Mouse (Mus musculus) embryonic facial prominence, embryonic 11.5 days (tissue): ENCODE results near the gene Pdlim5. TPM values are rescaled to one million over a fixed set of nuclear protein-coding genes. Genes with fewer than 3 reads are reported as not detected.

Source experiments
- ATAC-seq: fragments of 200-750 bp; cut with Nextera tagmentation; replicated peaks from 2 replicates; pipeline ENCODE4 v1.8.0; 2017; ENCODE audit warnings: low read depth; ENCODE audit not compliant: insufficient number of reproducible peaks, low FRiP score, low TSS enrichment
- DNase-seq: peaks from one replicate; pipeline ENCODE4 v3.0.0-alpha.2; 2015; ENCODE audit warnings: low spot score
- H3K27ac ChIP-seq: fragments of 300-500 bp; sonication (generic); replicated peaks from 2 replicates; pipeline ENCODE4 v1.5.1; 2014; ENCODE audit warnings: mild to moderate bottlenecking, low read depth, low read length, control low read depth
- H3K27me3 ChIP-seq: fragments of 300-500 bp; sonication (generic); 2 replicates; pipeline ENCODE4 v1.6.1; 2014; ENCODE audit warnings: mild to moderate bottlenecking, low read length, moderate library complexity, mixed read lengths; ENCODE audit not compliant: control insufficient read depth, insufficient read depth
- H3K36me3 ChIP-seq: fragments of 300-500 bp; sonication (generic); replicated peaks from 2 replicates; pipeline ENCODE4 v1.6.1; 2014; ENCODE audit warnings: low read depth, mild to moderate bottlenecking, low read length, moderate library complexity, mixed read lengths; ENCODE audit not compliant: control insufficient read depth, insufficient read depth
- H3K4me1 ChIP-seq: fragments of 300-500 bp; sonication (generic); 2 replicates; pipeline ENCODE4 v1.6.1; 2014; ENCODE audit warnings: low read length, mixed read lengths; ENCODE audit not compliant: control insufficient read depth, insufficient read depth
- H3K4me2 ChIP-seq: fragments of 300-500 bp; sonication (generic); 2 replicates; pipeline ENCODE4 v1.6.1; 2014; ENCODE audit warnings: low read depth, mild to moderate bottlenecking, control low read depth, low read length, moderate library complexity
- H3K4me3 ChIP-seq: fragments of 300-500 bp; sonication (generic); 2 replicates; pipeline ENCODE4 v1.5.1; 2014; ENCODE audit warnings: low read depth, low read length, control low read depth
- H3K9ac ChIP-seq: fragments of 300-500 bp; sonication (generic); replicated peaks from 2 replicates; pipeline ENCODE4 v1.6.1; 2014; ENCODE audit warnings: mild to moderate bottlenecking, control low read depth, low read length
- H3K9me3 ChIP-seq: fragments of 300-500 bp; sonication (generic); replicated peaks from 2 replicates; pipeline ENCODE4 v1.6.1; 2016; ENCODE audit warnings: mild to moderate bottlenecking, low read length, inconsistent platforms, mixed read lengths; ENCODE audit not compliant: control insufficient read depth
- WGBS: fragments of 180-500 bp; shearing (Covaris S2); extraction: QIAGEN DNeasy Blood & Tissue Kit; methylation state at CpG from one replicate; pipeline ENCODE4 v1.1.7; 2014; 5-methylcytosine and 5-hydroxymethylcytosine counted together
- polyA plus RNA-seq: library from polyadenylated mRNA; unstranded; fragments of >200 nt; fragmentation: Nextera tagmentation; extraction: Ambion mirVana; gene quantifications from 2 replicates; pipeline ENCODE4 v1.2.1, GENCODE M21; 2014

The Pdlim5 gene
- polyA plus RNA-seq, 1 experiment from 2014 or later: 19.6 TPM

DNA sequence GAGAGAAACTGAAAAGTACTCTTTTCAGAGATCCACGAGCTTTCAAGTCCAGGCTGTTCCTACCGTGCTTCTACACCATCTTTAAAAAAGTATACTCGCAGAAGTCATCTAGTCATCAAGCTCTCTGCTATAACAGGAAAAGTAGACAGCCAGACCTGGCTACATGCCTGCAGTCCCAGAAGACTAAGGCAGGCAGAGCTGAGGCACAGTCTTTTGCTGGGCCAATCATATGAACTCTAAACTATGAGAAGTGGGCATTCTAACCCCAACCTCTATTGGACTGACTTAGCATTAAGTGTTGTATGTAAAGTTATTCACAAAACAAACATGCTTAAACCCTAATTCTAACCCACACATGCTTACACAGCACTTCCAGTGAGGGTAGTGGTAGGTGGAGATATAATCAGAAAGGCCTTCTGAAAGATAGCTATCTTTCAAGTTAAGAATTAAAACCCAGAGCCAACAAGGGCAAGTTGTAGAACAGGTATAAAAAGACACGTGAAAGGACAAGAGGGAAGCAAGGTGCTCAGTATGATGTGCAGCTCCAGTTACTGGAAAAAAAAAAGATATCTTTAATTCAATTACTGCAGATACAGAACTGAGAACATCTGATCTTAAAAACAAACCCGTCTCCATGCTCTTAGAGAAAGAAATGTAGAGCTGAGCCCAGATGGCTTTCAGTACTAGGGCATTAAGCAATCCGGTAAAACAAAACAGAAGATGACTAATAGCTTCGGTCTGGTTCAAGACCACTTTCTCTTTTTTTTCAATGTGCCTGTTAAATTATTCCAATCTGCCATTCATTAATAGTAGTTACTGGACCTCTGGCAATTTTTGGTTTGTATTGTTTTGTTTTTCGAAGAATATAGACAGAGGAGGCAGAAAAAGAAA is 50.0 kb downstream of the Pdlim5 start:
- Histone ChIP-seq H3K4me2 (no peak overlapping the region), H3K4me3 (no peak overlapping the region), H3K27me3 (no peaks in the 10 kb centered on the region), H3K9ac (no peak overlapping the region), H3K9me3 (no peaks in the 10 kb centered on the region), H3K27ac (no peak overlapping the region), H3K36me3 (no peaks in the 10 kb centered on the region), H3K4me1 (no peaks in the 10 kb centered on the region)
- WGBS: 57% methylated on average over 8 of the region's 8 CpGs
- ATAC-seq: no peak
- DNase-seq: peak; percentile 70

DNA sequence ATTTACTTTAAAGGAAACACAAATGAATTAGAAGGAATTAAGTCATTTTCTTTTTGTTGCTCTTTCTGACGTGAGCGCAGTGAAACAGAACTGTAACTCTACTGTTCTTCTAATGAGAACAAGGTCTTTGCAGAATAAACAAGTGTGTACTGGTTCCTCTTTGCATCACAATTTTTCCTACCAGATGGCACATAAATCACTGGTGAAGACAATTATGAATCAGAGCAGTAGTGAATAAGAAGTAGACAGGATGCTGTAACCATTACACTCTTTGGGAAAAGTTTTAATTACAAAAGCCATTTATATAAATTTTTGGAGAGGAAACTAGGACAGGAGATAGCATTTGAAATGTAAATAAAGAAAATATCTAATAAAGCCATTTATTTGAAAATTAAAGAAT is 51.7 kb downstream of the Pdlim5 start:
- no peak overlapping the region for H3K4me2 ChIP-seq
- no peaks in the 10 kb centered on the region for H3K9me3 ChIP-seq
- DNase-seq: no peak
- no peak overlapping the region for H3K4me3 ChIP-seq
- no peak overlapping the region for H3K27ac ChIP-seq
- H3K27me3 ChIP-seq: no peaks in the 10 kb centered on the region
- ATAC-seq: no peak
- no peak overlapping the region for H3K9ac ChIP-seq
- H3K36me3 ChIP-seq: no peaks in the 10 kb centered on the region
- no peaks in the 10 kb centered on the region for H3K4me1 ChIP-seq
- 91% methylated on average over 2 of the region's 2 CpGs for WGBS

DNA sequence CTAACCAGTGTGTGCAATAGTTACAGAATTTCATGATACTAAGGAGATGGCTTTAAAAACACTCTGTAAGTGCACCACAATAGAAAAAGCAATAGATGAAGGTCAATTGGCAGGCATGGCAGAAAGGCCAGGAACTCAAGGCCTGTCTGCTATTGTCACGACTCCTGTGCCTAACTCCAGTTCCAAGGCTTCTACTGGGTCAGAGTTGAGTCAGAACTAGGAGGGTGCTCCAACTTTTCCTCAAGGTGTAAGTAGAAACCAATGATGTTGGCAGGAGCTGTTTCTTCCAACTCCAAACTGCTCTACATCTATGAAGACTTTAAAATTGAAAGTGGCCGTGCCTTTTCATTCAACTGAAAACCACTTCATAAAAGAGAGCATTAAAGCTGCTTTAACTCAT is 54.8 kb downstream of the Pdlim5 start:
- ATAC-seq (no peak), DNase-seq (no peak)
- Histone ChIP-seq H3K4me3 (no peak overlapping the region), H3K27me3 (no peaks in the 10 kb centered on the region), H3K9me3 (no peaks in the 10 kb centered on the region), H3K9ac (no peak overlapping the region), H3K36me3 (no peaks in the 10 kb centered on the region), H3K27ac (no peak overlapping the region), H3K4me2 (no peak overlapping the region), H3K4me1 (no peaks in the 10 kb centered on the region)
- 81% methylated on average over 2 of the region's 2 CpGs for WGBS

DNA sequence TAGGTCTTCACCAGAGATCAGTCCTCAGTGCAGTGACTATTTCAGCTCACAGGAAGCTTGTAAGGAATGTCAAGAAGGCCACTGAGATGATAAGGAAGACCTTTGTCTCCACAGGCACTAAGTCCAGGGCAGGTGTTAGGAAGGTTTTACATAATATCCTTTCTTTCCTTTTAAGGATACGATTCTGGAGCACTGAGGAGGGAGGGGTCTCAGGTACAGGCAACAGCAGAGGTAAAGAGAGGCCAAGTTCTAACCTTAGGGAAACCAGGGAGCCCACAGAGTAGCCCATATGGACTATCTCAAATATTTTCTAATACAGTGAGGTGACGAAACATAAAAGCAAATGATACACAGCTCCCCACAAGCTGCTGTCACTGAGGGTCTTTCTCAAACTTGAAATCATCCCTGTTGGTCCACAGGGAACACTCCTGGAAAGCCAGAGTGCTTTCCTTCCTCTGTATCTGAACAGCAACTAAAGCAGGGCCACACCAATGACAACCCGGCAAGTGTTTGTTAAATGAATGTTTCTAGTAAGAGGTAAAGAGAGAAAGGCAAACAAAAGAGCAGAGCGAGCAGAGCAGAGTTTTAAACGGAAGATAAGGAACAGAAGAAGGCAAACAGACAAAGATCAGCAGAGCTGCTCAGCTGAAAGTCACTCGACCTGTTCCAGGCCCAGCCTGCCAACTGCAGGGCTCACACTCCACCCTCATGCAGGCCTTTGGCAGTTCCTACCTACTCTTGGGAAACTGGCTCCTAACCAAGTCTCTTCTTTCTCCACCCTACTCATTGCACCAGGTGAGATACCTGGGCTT is 55.9 kb downstream of the Pdlim5 start:
- no peak overlapping the region for H3K4me3 ChIP-seq
- H3K4me2 ChIP-seq: no peak overlapping the region
- no peaks in the 10 kb centered on the region for H3K36me3 ChIP-seq
- 72% methylated on average over 6 of the region's 6 CpGs for WGBS
- ATAC-seq: no peak
- no peak overlapping the region for H3K9ac ChIP-seq
- no peak overlapping the region for H3K27ac ChIP-seq
- no peaks in the 10 kb centered on the region for H3K9me3 ChIP-seq
- H3K4me1 ChIP-seq: no peaks in the 10 kb centered on the region
- DNase-seq: no peak
- H3K27me3 ChIP-seq: no peaks in the 10 kb centered on the region

DNA sequence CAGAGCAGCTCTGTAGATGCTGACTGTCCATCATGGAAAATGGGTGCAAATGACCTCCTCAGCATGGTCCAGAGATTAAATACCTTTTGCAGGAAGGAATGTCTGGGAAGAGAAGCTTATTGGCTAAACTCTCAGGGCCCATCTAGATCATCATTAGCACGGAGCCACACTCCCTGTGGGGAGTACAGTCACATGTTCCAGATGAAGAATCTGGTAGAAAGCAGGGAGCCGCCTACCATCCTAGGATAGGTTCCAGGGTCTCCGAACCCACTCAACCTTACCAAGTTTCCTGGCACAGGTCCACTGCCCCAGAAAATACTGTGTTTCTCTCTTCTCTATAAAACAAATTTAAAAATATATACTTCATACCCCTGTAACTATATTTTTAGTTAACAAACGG is 57.4 kb downstream of the Pdlim5 start:
- no peaks in the 10 kb centered on the region for H3K9me3 ChIP-seq
- ATAC-seq (no peak), DNase-seq (no peak)
- no peaks in the 10 kb centered on the region for H3K4me1 ChIP-seq
- H3K27ac ChIP-seq: no peak overlapping the region
- WGBS: 80% methylated on average over 4 of the region's 4 CpGs
- H3K4me3 ChIP-seq: no peak overlapping the region
- no peak overlapping the region for H3K4me2 ChIP-seq
- no peak overlapping the region for H3K9ac ChIP-seq
- H3K36me3 ChIP-seq: no peaks in the 10 kb centered on the region
- H3K27me3 ChIP-seq: no peaks in the 10 kb centered on the region

DNA sequence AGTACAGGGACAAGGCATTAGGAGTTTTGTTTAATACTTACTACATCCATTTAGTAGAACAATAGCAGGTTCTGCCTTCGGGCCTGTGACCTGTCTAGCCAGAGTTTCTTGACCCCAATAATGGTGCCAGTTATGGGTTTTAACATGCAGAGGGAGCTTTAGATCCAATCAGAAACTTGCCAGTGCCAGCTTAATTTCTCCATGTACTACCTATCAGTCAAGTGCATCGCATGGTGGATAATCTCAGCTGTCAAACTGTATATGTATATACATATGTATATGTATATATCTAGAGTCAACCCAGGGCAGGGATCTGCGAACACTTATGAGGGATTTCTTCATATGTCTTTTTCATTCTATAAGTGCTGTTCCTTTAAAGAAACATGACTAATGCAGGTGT is 61.0 kb downstream of the Pdlim5 start:
- Histone ChIP-seq H3K36me3 (no peaks in the 10 kb centered on the region), H3K9ac (no peak overlapping the region), H3K27ac (no peak overlapping the region), H3K4me3 (no peak overlapping the region), H3K4me2 (no peak overlapping the region), H3K27me3 (no peaks in the 10 kb centered on the region), H3K4me1 (no peaks in the 10 kb centered on the region), H3K9me3 (no peaks in the 10 kb centered on the region)
- ATAC-seq: no peak
- no peak for DNase-seq
- WGBS: 88% methylated on average over 3 of the region's 3 CpGs

DNA sequence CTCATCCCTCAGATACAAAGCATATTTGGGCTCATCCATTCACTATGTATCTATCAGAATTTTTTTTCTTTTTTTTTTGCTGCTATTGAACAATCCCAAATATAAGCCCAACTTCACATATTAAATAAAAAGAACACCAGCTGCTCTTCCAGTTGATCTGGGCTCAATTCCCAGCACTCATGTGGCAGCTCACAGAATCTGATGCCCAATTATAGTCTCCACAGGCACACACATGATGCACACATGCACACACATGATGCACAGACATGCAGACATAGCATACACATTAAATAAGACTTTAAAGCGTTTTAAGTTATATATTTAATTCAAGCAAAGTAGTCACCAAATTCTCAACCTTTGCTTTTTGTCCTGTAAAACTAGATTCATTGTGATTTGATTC is 62.0 kb downstream of the Pdlim5 start:
- Histone ChIP-seq H3K27ac (no peak overlapping the region), H3K4me2 (no peak overlapping the region), H3K27me3 (no peaks in the 10 kb centered on the region), H3K9ac (no peak overlapping the region), H3K9me3 (no peaks in the 10 kb centered on the region), H3K4me1 (no peaks in the 10 kb centered on the region), H3K4me3 (no peak overlapping the region), H3K36me3 (no peaks in the 10 kb centered on the region)
- ATAC-seq (no peak), DNase-seq (no peak)
- 89% methylated on average over 1 of the region's 1 CpGs for WGBS

DNA sequence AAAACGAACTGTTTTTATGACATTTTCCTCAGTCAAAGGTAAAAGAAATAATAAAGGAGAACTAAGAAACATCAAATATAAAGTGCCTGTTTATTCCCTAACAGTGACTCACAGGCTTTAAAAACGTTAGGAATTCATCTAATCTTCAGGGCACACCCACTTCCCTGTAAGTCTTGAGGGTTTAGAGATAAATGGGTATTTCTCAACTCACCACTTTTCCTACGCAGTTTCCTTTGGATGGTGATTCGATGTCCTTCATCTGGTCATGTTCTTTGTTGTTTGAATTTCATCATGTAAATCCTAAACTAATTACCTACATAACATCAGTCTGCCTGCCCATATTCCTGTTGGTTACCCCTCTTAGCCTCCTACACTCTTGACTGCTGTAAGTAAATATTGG is 62.8 kb downstream of the Pdlim5 start:
- Histone ChIP-seq H3K4me1 (no peaks in the 10 kb centered on the region), H3K4me2 (no peak overlapping the region), H3K9me3 (no peaks in the 10 kb centered on the region), H3K9ac (no peak overlapping the region), H3K27ac (no peak overlapping the region), H3K4me3 (no peak overlapping the region), H3K27me3 (no peaks in the 10 kb centered on the region), H3K36me3 (no peaks in the 10 kb centered on the region)
- ATAC-seq (no peak), DNase-seq (no peak)
- 79% methylated on average over 4 of the region's 4 CpGs for WGBS
